Mouse (Mus musculus) testis, adult 10 weeks (tissue): ENCODE data around the gene Defb35. TPM values are rescaled to one million over a fixed set of nuclear protein-coding genes. Genes with fewer than 3 reads are reported as not detected.

Experiments
- polyA plus RNA-seq: library from polyadenylated mRNA; stranded (reverse); fragments of 350-450 nt; fragmentation: Illumina TruSeq; extraction: RNeasy Lipid Tissue Mini Kit (QIAGEN cat#74804); gene quantifications from one replicate; pipeline ENCODE4 v1.2.3, GENCODE M21; 2014; ENCODE audit warnings: low read depth, low replicate concordance

Defb35 gene
- polyA plus RNA-seq = not detected

GRCm38 (mm10) chr8:21938052-21938451 is at the start of gene Defb35:
Gene Defb35, plus strand, starts transcription at chr8:21938352.

GRCm38 (mm10) chr8:21906290-21906689 is 31.9 kb upstream of the Defb35 start, which contains the start of gene Defb11:
Gene Defb11, minus strand, starts transcription at chr8:21906412.

DNA sequence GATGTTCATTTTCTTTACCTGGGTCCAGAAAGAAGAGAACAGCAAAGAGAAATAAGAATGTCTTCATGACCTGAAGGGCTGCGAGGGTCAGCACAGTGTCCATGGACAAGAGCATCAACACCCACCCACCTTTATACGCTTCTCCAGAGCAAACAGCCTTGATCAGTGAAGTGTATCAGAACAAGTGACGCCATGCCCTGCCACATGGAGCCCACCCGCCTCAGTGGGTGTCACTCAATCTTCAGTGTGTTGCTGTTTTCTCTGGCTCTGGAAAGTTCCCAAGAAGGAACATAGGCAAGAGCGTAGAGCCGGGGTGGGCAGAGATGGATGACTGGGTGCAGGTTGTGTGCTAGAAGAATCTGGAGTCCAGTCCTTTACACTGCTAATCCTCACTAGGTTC is 5.5 kb upstream of the Defb35 start, which contains the start of gene Defb15:
Gene Defb15 (minus strand): TSS at position 101 of the 400 bp plus-strand sequence.

DNA sequence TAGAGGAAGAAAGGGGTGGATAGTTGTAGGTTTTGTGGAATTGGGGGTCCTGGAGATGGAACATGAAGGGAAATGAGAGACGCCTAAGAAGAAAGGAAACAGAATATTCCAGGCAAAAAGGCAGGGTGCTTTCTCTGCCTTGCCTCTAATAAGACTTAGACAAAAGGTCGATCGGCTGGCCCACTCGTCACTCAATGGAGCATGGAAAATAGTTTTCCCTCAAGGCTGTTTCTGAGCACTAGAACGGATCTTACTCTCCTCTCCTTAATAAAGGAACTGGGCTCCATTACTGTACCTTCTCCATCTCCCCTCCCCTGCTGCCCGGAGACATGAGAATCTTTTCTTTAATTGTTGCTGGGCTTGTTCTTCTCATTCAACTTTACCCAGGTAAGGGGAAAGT is 8.3 kb downstream of the Defb35 start, which contains the start of gene Defb13:
Gene Defb13 (plus strand): TSS at position 301 of the 400 bp plus-strand sequence.

GRCm38 (mm10) chr8:21958414-21958813 is 20.3 kb downstream of the Defb35 start, which contains the start of gene Fam90a1a:
Gene Fam90a1a, plus strand, starts transcription at chr8:21958714.

DNA sequence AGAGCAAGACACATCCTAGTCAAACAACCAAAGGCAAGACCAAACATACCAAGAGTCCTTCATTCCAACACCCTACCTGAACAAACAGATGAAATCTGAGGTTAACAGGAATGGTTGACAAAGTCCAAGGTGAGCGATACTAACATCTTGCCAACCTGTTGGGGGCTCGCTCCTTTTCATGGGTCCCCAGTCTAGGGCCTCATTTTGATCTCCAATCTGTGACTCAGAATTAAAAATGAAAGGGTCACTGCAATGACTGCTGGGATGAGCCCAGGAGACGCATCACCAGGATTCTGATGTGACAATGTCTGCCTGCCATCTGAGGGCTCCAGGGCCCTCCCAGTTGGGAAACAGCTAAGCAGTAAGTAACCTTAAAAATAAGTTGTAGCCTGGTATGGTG is 31.3 kb downstream of the Defb35 start, which contains the start of gene Ccdc70:
Gene Ccdc70 (plus strand): TSS at position 301 of the 400 bp plus-strand sequence.

Other genes with a start within 250 kb of the Defb35 start
- not detected for gene AY761184, start 234.7 kb upstream of the Defb35 start, polyA plus RNA-seq
- not detected for gene Defa24, start 203.9 kb upstream of the Defb35 start, polyA plus RNA-seq
- not detected for gene Defb50, start 114.8 kb upstream of the Defb35 start, polyA plus RNA-seq
- not detected for gene Defb2, start 98.4 kb upstream of the Defb35 start, polyA plus RNA-seq
- gene Defb10, start 79.5 kb upstream of the Defb35 start, polyA plus RNA-seq = not detected
- gene Defb9, start 52.9 kb upstream of the Defb35 start, polyA plus RNA-seq = not detected
- gene Defb11, start 31.9 kb upstream of the Defb35 start, polyA plus RNA-seq = 11.2 TPM
- gene Defb15, start 5.6 kb upstream of the Defb35 start, polyA plus RNA-seq = 2.2 TPM
- not detected for gene Defb13, start 8.4 kb downstream of the Defb35 start, polyA plus RNA-seq
- gene Fam90a1a, start 20.4 kb downstream of the Defb35 start, polyA plus RNA-seq = not detected
- gene Ccdc70, start 31.4 kb downstream of the Defb35 start, polyA plus RNA-seq = 278 TPM
- 0.94 TPM for gene Atp7b, start 122.0 kb downstream of the Defb35 start, polyA plus RNA-seq
- 19.0 TPM for gene Alg11, start 122.4 kb downstream of the Defb35 start, polyA plus RNA-seq
- 1.1 TPM for gene Nek5, start 186.7 kb downstream of the Defb35 start, polyA plus RNA-seq
- 2.0 TPM for gene Nek3, start 228.1 kb downstream of the Defb35 start, polyA plus RNA-seq
- gene Ckap2, start 247.5 kb downstream of the Defb35 start, polyA plus RNA-seq = 34.9 TPM